Mouse (Mus musculus): ENCODE data around the gene Chmp6.

Chmp6 gene

GRCm38 (mm10) chr11:119954233-119954632 is 41.0 kb downstream of the Chmp6 start:
- ChIA-PET CTCF (interaction anchor here in 3 of 4 experiments (0.6 to 2.9 kb wide), 8 partner anchors 11 to 568 kb away, joined by 3 to 11 read pairs (median 4); partner anchors contain the start of gene Baiap2 (in 1 of the 3)), POLR2A (interaction anchor here (0.6 to 15.5 kb wide), 16 partner anchors 8 to 229 kb away, joined by 3 to 235 read pairs (median 4); partner anchors contain the start of genes Baiap2 (in 3 of the 4) and Cep131 (in 1 of the 4))

DNA sequence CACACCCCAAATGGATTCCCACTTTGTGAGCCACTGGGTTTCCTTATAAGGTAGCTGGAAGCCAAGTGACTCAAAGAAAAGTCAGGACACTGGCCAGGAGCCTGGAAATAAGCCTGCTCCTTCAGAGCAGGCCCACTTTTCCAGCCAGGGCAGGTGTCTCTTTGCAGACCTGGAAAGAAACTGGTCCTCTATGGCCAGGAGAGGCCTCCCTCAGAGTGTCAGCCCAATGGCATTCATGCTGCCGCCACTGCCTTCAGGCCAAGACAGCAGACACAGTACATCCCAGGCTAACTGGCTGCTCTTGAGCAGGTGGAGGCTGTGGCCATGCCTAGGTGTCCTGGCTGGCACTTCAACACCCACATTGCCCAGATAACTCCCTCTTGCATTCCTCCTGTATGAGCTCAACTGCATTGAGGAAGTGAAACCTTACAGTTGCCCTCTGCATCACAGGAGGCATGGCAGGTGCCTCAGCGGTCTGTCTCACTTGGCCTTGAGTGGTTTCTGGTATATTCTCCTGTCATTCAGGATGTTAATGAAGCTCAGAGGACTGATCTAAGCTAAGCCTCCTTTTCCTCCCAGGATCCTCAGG is 41.6 kb downstream of the Chmp6 start:
- CTCF ChIA-PET, result interaction anchor here in 3 of 4 experiments (0.7 to 2.9 kb wide), 7 partner anchors 12 to 113 kb away, joined by 3 to 11 read pairs (median 4); partner anchors contain the start of gene Baiap2 (in 1 of the 3)
- POLR2A ChIA-PET, result interaction anchor here in 3 of 4 experiments (0.6 to 15.5 kb wide), 18 partner anchors 9 to 439 kb away, joined by 3 to 235 read pairs (median 4); partner anchors contain the start of genes Baiap2 (in 3 of the 3) and Cep131 (in 1 of the 3)

DNA sequence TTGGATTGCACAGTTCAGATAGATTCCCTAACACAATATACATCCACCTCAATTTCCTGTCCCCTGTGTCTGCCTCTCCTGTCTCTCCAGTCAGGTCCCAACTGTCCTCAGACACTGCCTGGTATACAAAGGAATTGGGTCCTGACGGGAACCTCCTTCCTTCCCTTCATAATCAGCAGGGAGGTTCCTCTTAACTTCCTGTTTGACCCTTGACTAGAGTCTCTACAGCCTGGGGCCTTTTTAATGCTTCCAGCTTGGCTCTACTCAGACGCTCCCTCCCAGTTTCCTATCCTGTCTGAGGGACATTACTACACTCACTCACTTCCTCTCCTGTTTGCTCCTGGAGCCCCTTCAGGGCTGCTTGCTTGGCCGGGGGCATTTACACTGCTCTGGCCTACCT is 42.2 kb downstream of the Chmp6 start:
- POLR2A ChIA-PET, result interaction anchor here in 3 of 4 experiments (0.6 to 15.5 kb wide), 12 partner anchors 9 to 439 kb away, joined by 3 to 235 read pairs (median 5); partner anchors contain the start of genes Baiap2 (in 2 of the 3) and Cep131 (in 1 of the 3)
- CTCF ChIA-PET, result interaction anchor here in 2 of 4 experiments (0.7 to 2.9 kb wide), 4 partner anchors 19 to 112 kb away, joined by 3 to 11 read pairs (median 4); no protein-coding TSS in a partner anchor

- CTCF ChIA-PET, result interaction anchor here in 1 of 4 experiments (1.7 to 1.9 kb wide), 2 partner anchors 8 to 14 kb away, joined by 3 to 5 read pairs; partner anchors contain the start of gene Baiap2
- POLR2A ChIA-PET, result interaction anchor here in 3 of 4 experiments (0.9 to 15.5 kb wide), 5 partner anchors 9 to 18 kb away, joined by 3 to 235 read pairs (median 7); partner anchors contain the start of gene Baiap2 (in 3 of the 3)
These were observed 43.3 kb downstream of the Chmp6 start for GRCm38 (mm10) chr11:119956590-119956989.

- ChIA-PET POLR2A (interaction anchor here in 3 of 4 experiments (1.0 to 15.5 kb wide), 5 partner anchors 10 to 33 kb away, joined by 3 to 235 read pairs (median 6); partner anchors contain the start of gene Baiap2 (in 3 of the 3)), CTCF (interaction anchor here in 1 of 4 experiments (0.7 kb wide), 1 partner anchor 10 kb away, joined by 3 read pairs; no protein-coding TSS in a partner anchor)
These were observed 45.6 kb downstream of the Chmp6 start for GRCm38 (mm10) chr11:119958856-119959255.

GRCm38 (mm10) chr11:119959714-119960113 is 46.5 kb downstream of the Chmp6 start:
- CTCF ChIA-PET, result interaction anchor here in 1 of 4 experiments (0.7 kb wide), 1 partner anchor 31 kb away, joined by 3 read pairs; no protein-coding TSS in a partner anchor

GRCm38 (mm10) chr11:119960671-119961070 is 47.4 kb downstream of the Chmp6 start:
- CTCF ChIA-PET, result interaction anchor here (0.5 to 0.7 kb wide), 4 partner anchors 30 to 1205 kb away, joined by 3 to 13 read pairs (median 5); no protein-coding TSS in a partner anchor
- POLR2A ChIA-PET, result interaction anchor here in 3 of 4 experiments (0.9 to 6.9 kb wide), 8 partner anchors 10 to 26 kb away, joined by 3 to 39 read pairs (median 6); partner anchors contain the start of gene Baiap2 (in 3 of the 3)

More at GRCm38 (mm10) chr11:119959714-119960113, 46.5 kb downstream of the Chmp6 start:
- POLR2A ChIA-PET, result interaction anchor here in 3 of 4 experiments (0.7 to 6.9 kb wide), 6 partner anchors 9 to 17 kb away, joined by 3 to 39 read pairs (median 6); partner anchors contain the start of gene Baiap2 (in 3 of the 3)

GRCm38 (mm10) chr11:119961511-119961910 is 48.3 kb downstream of the Chmp6 start:
- ChIA-PET POLR2A (interaction anchor here in 3 of 4 experiments (0.9 to 6.9 kb wide), 10 partner anchors 8 to 27 kb away, joined by 3 to 39 read pairs (median 4); partner anchors contain the start of gene Baiap2 (in 3 of the 3)), CTCF (interaction anchor here in 1 of 4 experiments (0.6 kb wide), 1 partner anchor 1206 kb away, joined by 13 read pairs; no protein-coding TSS in a partner anchor)

GRCm38 (mm10) chr11:119965053-119965452 is 51.8 kb downstream of the Chmp6 start:
- ChIA-PET CTCF (interaction anchor here in 2 of 4 experiments (0.6 to 1.3 kb wide), 4 partner anchors 26 to 232 kb away, joined by 4 to 12 read pairs (median 5); no protein-coding TSS in a partner anchor), POLR2A (interaction anchor here (0.6 to 6.9 kb wide), 10 partner anchors 10 to 441 kb away, joined by 3 to 39 read pairs (median 6); partner anchors contain the start of gene Baiap2 (in 3 of the 4))

DNA sequence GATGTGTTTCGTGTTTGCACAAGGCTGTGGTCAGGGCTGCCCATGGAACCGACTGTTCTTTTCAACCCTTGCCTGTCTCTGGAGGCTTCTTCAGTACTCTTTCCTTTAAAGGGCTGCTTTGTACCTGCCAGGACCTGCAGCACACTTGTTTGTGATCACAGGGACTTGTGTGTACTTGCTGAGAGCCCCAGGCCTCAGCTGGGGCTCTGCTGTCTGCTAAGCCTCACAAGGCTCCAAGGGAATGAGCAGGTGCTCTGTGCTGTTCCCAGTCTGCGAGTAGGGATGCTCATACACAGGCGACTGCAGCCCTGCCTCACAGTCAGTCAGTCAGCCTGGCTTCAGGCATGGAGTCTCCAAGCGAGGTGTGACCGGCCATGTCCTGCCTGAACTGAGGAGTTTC is 53.1 kb downstream of the Chmp6 start:
- ChIA-PET POLR2A (interaction anchor here in 2 of 4 experiments (1.4 to 6.9 kb wide), 5 partner anchors 12 to 24 kb away, joined by 3 to 39 read pairs (median 10); partner anchors contain the start of gene Baiap2 (in 2 of the 2)), CTCF (interaction anchor here in 2 of 4 experiments (1.0 kb wide), 2 partner anchors 24 to 25 kb away, joined by 3 read pairs; no protein-coding TSS in a partner anchor)

DNA sequence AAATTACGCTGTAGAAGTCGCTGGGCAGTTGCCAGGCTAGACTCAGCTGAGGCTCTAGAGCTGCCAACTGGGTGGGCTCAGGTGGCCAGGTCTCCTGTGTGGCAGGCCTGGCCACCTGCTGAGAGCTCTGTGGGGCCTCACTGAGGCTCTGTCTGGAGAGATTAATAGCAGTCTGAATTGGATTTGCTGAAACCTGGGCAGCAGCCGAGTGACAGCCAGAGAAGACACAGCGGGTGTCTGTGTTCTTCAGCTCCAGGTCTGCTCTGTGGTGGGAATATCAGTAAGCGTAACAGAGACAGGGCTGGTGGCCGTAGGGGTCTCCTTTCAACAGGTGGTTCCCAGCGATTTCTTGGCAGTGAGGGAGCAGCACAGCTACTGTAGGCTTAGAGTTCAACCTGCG is 54.2 kb downstream of the Chmp6 start:
- CTCF ChIA-PET, result no interaction called here
- POLR2A ChIA-PET, result interaction anchor here in 3 of 4 experiments (0.9 to 3.3 kb wide), 7 partner anchors 13 to 90 kb away, joined by 3 to 10 read pairs (median 3); partner anchors contain the start of gene Baiap2 (in 2 of the 3)

DNA sequence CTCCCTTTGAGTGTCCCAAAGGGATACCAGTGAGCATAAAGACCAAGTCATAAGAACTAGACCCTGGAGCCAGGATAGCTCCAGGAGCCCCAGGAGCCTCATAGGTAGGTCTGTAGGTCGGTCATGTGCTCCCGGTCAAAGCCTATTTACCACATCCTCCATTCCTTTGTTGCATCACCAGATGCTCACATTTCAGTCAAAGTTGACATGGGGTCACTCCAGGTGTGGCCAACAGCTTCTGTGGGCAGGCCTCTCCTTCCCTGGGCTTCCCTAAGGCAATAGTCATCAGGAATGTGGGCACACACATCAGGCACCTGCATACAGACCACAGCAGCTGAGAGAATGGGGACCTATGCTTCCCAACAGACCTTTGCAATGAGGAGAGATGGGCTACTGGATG is 54.7 kb downstream of the Chmp6 start:
- POLR2A ChIA-PET, result interaction anchor here in 3 of 4 experiments (0.9 to 3.3 kb wide), 6 partner anchors 13 to 89 kb away, joined by 3 to 10 read pairs (median 3); partner anchors contain the start of gene Baiap2 (in 2 of the 3)
- CTCF ChIA-PET, result no interaction called here
